Mouse (Mus musculus): Measurements from ENCODE around the gene Pigyl. TPM values are rescaled to one million over a fixed set of nuclear protein-coding genes. Genes with fewer than 3 reads are reported as not detected.
A peak's percentile ranks its signal among the peaks of the same experiment; 100 is the strongest.
"Not testable (repeated sequence)": the region's sequence is repeated elsewhere in the genome, so short reads cannot be mapped to it uniquely, and the experiment has no call there.

The Pigyl gene
- polyA plus RNA-seq, 1 experiment from 2014 or later, result 41.1 TPM

DNA sequence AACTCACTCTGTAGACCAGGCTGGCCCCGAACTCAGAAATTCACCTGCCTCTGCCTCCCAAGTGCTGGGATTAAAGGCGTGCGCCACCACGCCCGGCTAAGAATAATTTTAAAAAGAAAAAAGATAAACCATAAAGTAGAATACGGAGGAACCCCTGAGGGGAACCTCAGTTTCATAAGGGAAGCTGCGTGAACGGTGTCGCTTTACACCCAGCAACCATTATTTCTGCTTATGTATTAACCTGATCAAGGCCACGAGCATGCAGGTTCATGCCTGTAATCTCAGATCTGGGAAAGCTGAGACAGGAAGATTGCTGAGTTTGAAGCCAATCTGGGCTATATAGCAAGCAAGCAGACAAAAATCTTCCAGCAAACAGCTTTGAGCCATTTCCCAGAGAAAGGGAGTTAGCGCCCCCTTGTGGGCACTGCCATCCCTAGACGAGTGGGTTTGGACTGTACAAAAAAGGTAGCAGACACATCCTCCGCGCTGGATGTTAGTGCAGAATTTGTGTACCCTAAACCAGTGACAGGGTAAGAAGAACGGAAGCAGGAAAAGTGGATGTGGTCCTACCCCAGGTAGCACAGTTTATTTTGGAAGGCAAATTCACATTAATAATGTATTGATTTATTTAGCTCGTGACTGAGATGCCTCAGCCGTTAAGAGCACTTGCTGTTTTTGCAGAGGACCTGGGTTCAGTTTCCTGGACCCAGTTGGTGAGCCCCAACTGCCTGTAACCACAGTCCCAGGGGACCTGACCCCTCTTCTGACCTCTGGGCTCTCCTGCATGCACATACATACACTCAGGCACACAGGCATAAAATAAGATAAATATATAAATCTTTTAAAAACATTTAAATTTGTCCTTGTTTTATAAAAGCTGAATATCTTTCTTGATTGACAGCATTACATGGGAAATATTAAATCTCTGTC is 13.3 kb upstream of the Pigyl start:
- WGBS (ENCODE audit: insufficient replicate concordance), result 44% methylated on average over 17 of the region's 17 CpGs
- Histone ChIP-seq H3K4me1 (peaks cover 3% of the 10 kb centered on the region; the same call in 1 of the 2 replicates), H3K9me3 (replicated peaks) (no peaks in the 10 kb centered on the region), H3K4me3 (no peak overlapping the region), H3K27me3 (replicated peaks) (no peaks in the 10 kb centered on the region), H3K4me2 (0 out of 2 replicates have a peak overlapping the region, but pooled peaks have one; percentile 6), H3K9ac (no peak overlapping the region), H3K36me3 (no peaks in the 10 kb centered on the region), H3K27ac (no peak overlapping the region)
- ATAC-seq, result peak; percentile 64; the same call in 1 of the 2 replicates

GRCm38 (mm10) chr9:22144304-22144965 is 12.2 kb upstream of the Pigyl start:
- no peak overlapping the region for H3K4me3 ChIP-seq

GRCm38 (mm10) chr9:22149426-22150248 is 7.0 kb upstream of the Pigyl start:
- Histone ChIP-seq H3K27me3 (replicated peaks) (no peaks in the 10 kb centered on the region), H3K4me1 (peaks cover 13% of the 10 kb centered on the region), H3K4me2 (peak overlapping the region; percentile 30), H3K36me3 (no peaks in the 10 kb centered on the region), H3K9me3 (replicated peaks) (no peaks in the 10 kb centered on the region), H3K4me3 (no peak overlapping the region), H3K9ac (no peak overlapping the region), H3K27ac (no peak overlapping the region)
- WGBS (ENCODE audit: insufficient replicate concordance), result 51% methylated on average over 20 of the region's 20 CpGs
- ATAC-seq, result peak; percentile 93

More at GRCm38 (mm10) chr9:22144304-22144965, 12.2 kb upstream of the Pigyl start:
- Histone ChIP-seq H3K36me3 (no peaks in the 10 kb centered on the region), H3K27me3 (replicated peaks) (no peaks in the 10 kb centered on the region), H3K4me1 (peaks cover 7% of the 10 kb centered on the region), H3K9me3 (replicated peaks) (no peaks in the 10 kb centered on the region), H3K4me2 (no peak overlapping the region), H3K9ac (no peak overlapping the region), H3K27ac (no peak overlapping the region)
- 63% methylated on average over 8 of the region's 8 CpGs for WGBS (ENCODE audit: insufficient replicate concordance)
- no peak for ATAC-seq

DNA sequence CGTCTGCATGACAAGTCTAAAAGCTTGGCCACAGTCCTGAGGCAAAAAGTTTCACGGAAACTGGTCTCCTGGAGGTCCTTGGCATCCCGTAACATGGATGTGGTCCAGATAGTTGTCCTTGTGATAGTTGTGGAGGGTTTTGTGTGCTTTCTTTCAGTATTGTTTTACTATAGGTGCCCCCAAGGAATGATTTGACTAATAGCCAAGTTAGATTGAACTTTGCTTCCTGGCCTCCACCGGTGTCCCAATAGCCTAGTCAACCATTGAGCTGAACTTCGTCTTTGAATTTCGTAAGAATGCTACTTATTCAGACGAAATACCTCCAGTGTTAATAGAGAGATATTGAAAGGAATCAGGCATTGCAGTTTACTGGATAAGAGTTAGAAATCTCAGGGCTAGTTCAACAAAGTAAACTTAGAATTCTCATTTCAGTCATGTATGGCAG is 6.4 kb upstream of the Pigyl start:
- not testable (repeated sequence) for H3K9me3 ChIP-seq (replicated peaks); H3K9ac ChIP-seq; H3K27me3 ChIP-seq (replicated peaks); H3K4me3 ChIP-seq; H3K27ac ChIP-seq; H3K36me3 ChIP-seq; ATAC-seq; H3K4me2 ChIP-seq
- 67% methylated on average over 7 of the region's 7 CpGs for WGBS (ENCODE audit: insufficient replicate concordance)
- peaks cover 13% of the 10 kb centered on the region for H3K4me1 ChIP-seq

DNA sequence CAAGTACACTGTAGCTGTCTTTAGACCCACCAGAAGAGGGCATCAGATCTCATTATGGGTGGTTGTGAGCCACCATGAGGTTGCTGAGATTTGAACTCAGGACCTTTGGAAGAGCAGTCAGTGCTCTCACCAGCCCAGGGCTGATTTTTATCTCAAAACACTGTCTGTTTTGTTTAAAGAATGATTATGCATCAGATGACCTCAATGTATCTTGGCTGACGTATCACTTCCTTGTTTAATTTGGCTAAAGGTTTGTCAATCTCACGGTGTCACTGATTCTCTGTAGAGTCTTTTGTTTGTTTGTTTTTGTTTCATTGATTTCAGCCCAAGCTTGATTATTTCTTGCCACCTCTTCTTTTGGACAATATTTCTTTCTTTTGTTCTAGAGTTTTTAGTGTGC is 5.7 kb upstream of the Pigyl start:
- H3K4me3 ChIP-seq, result no peak overlapping the region
- WGBS (ENCODE audit: insufficient replicate concordance), result 64% methylated on average over 2 of the region's 2 CpGs
- no peak overlapping the region for H3K4me2 ChIP-seq
- no peak overlapping the region for H3K9ac ChIP-seq
- ATAC-seq, result no peak
- H3K27me3 ChIP-seq (replicated peaks), result no peaks in the 10 kb centered on the region
- no peaks in the 10 kb centered on the region for H3K36me3 ChIP-seq
- H3K27ac ChIP-seq, result no peak overlapping the region
- no peaks in the 10 kb centered on the region for H3K9me3 ChIP-seq (replicated peaks)
- peaks cover 18% of the 10 kb centered on the region for H3K4me1 ChIP-seq

GRCm38 (mm10) chr9:22153810-22154209 is 2.8 kb upstream of the Pigyl start:
- Histone ChIP-seq H3K27me3 (replicated peaks) (peaks cover 7% of the 10 kb centered on the region), H3K4me2 (no peak overlapping the region), H3K27ac (no peak overlapping the region), H3K4me3 (no peak overlapping the region), H3K4me1 (peaks cover 33% of the 10 kb centered on the region), H3K9ac (no peak overlapping the region), H3K9me3 (replicated peaks) (no peaks in the 10 kb centered on the region), H3K36me3 (peaks cover 10% of the 10 kb centered on the region)
- no peak for ATAC-seq
- WGBS (ENCODE audit: insufficient replicate concordance), result 80% methylated on average over 3 of the region's 3 CpGs

GRCm38 (mm10) chr9:22155614-22156013 is 1.0 kb upstream of the Pigyl start:
- no peaks in the 10 kb centered on the region for H3K9me3 ChIP-seq (replicated peaks)
- peaks cover 12% of the 10 kb centered on the region for H3K36me3 ChIP-seq
- H3K9ac ChIP-seq, result peak overlapping the region; percentile 34
- ATAC-seq, result peak; percentile 17; the same call in 1 of the 2 replicates
- H3K4me2 ChIP-seq, result peak overlapping the region; percentile 94
- 12% methylated on average over 10 of the region's 10 CpGs for WGBS (ENCODE audit: insufficient replicate concordance)
- H3K27me3 ChIP-seq (replicated peaks), result peaks cover 7% of the 10 kb centered on the region
- H3K4me1 ChIP-seq, result peaks cover 20% of the 10 kb centered on the region
- peak overlapping the region; percentile 72 for H3K4me3 ChIP-seq
- H3K27ac ChIP-seq, result no peak overlapping the region

DNA sequence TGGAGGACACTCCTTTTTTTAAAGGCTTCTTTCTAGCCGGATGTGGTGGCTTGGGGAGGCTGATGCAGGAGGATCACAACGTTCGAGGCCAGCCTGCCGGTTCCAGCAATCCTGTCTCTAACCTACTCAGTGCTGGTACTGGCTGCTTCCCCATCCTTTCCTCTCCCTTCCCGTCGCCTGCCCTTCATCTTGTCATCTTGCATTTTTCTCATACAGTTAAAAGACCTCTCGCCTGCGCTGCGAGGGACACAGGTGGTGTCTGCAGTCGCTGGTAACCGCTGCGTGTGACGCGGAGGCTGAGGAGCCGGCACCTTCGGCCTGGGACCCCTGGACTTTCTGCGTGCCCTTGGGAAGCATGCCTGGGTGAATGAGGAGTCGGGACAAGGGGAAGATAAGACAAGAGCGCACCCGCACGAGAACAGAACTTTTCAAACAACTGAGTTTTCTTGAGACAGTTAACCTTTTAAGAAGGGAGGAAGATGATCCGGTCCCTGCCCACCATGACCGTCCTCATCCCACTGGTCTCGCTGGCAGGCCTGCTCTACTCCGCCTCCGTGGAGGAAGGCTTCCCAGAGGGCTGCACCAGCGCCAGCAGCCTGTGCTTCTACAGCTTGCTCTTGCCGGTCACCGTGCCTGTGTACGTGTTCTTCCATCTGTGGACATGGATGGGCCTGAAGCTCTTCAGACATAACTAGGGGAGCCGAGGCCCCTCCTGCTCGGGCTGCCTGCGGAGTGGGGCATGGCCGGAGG is 1.0 kb downstream of the Pigyl start:
- H3K4me2 ChIP-seq, result peak overlapping the region; percentile 94
- WGBS (ENCODE audit: insufficient replicate concordance), result 57% methylated on average over 34 of the region's 34 CpGs
- H3K27me3 ChIP-seq (replicated peaks), result peaks cover 7% of the 10 kb centered on the region
- H3K9ac ChIP-seq, result peak overlapping the region; percentile 85
- H3K4me3 ChIP-seq, result peak overlapping the region; percentile 72
- no peak overlapping the region for H3K27ac ChIP-seq
- H3K4me1 ChIP-seq, result peaks cover 20% of the 10 kb centered on the region
- H3K36me3 ChIP-seq, result peaks cover 12% of the 10 kb centered on the region
- ATAC-seq, result no peak
- no peaks in the 10 kb centered on the region for H3K9me3 ChIP-seq (replicated peaks)

DNA sequence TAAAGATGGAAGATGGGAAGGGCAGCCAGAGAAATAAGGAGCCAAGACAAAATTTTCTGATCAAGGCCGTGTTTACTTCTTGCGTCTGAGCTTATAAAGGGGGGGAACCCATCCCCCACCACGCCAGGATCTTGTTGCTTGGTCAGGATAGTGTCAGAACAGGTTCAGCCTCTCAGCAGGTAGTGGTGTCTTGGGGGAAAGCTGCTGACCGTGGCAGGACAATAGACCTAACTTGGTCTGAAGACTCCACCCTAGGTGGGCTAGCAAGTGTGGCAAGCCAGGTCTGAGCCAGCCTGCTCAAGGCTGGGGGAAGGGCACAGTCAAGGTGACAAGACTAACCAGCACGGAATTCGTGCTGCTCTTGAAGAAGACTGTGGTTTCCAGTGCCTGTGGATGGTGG is 4.7 kb downstream of the Pigyl start:
- H3K27me3 ChIP-seq (replicated peaks), result peaks cover 42% of the 10 kb centered on the region
- H3K4me3 ChIP-seq, result no peak overlapping the region
- WGBS (ENCODE audit: insufficient replicate concordance), result 38% methylated on average over 6 of the region's 6 CpGs
- peaks cover 12% of the 10 kb centered on the region for H3K36me3 ChIP-seq
- no peak for ATAC-seq
- no peaks in the 10 kb centered on the region for H3K9me3 ChIP-seq (replicated peaks)
- peaks cover 23% of the 10 kb centered on the region for H3K4me1 ChIP-seq
- H3K4me2 ChIP-seq, result no peak overlapping the region
- H3K9ac ChIP-seq, result no peak overlapping the region
- no peak overlapping the region for H3K27ac ChIP-seq

DNA sequence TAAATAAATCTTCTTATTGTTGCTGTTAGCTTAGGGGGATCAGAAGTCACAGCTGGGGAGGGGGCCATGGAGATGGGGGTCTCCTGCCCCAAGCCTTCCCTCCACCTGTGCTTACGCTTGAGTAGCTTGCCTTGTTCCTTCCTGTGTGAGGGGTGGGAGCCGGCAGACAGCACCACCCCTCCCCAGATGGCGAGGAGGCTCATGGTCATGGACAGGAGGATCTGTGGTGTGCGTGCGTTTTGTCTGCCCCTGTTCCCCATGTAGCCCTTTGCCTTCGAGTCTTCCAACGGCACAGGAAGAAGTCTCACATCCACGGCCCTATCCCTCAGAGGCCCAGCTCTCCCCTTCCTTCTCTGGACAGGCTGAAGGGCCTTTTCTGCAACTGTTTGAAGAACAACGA is 5.7 kb downstream of the Pigyl start:
- 0 out of 2 replicates have a peak, but pooled peaks cover 8% of the 10 kb centered on the region for H3K9me3 ChIP-seq (replicated peaks)
- 65% methylated on average over 9 of the region's 9 CpGs for WGBS (ENCODE audit: insufficient replicate concordance)
- H3K36me3 ChIP-seq, result peaks cover 12% of the 10 kb centered on the region
- no peak overlapping the region for H3K4me3 ChIP-seq
- no peak overlapping the region for H3K27ac ChIP-seq
- no peak overlapping the region for H3K4me2 ChIP-seq
- no peak overlapping the region for H3K9ac ChIP-seq
- no peak for ATAC-seq
- H3K27me3 ChIP-seq (replicated peaks), result peaks cover 46% of the 10 kb centered on the region
- peaks cover 18% of the 10 kb centered on the region for H3K4me1 ChIP-seq

DNA sequence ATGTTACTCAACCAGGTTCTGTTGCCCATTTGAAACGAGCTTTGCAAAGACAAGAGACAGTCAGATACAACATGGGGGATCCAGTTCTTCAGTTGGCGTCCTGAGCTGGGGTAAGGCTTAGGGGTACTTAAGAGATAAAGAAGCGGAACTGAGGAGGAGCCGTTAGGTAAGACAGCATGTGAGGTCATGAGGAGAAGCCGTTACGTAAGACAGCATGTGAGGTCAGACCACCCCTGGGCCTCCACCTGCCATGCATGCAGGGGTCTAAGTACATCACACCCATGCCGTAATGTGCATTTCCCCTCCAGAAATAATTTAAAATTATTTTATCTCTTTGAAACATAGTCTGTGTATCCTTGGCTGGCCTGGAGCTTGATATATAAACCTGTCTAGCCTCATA is 6.3 kb downstream of the Pigyl start:
- Histone ChIP-seq H3K36me3 (peaks cover 11% of the 10 kb centered on the region), H3K27me3 (replicated peaks) (peaks cover 45% of the 10 kb centered on the region), H3K4me3 (no peak overlapping the region), H3K4me2 (no peak overlapping the region), H3K4me1 (peaks cover 12% of the 10 kb centered on the region), H3K27ac (no peak overlapping the region), H3K9ac (no peak overlapping the region), H3K9me3 (replicated peaks) (0 out of 2 replicates have a peak, but pooled peaks cover 8% of the 10 kb centered on the region)
- 70% methylated on average over 7 of the region's 7 CpGs for WGBS (ENCODE audit: insufficient replicate concordance)
- no peak for ATAC-seq

Measured in liver, embryonic 12.5 days (tissue).